Mouse (Mus musculus) erythroblast, embryonic 14.5 days (primary cell): Measurements from ENCODE around the gene Dlgap4.

Experiments used
- GATA1 ChIP-seq: IDR thresholded peaks from 2 replicates; pipeline ENCODE4 v1.6.1; 2012; ENCODE audit warnings: low read length, inconsistent platforms, mixed read lengths
- TAL1 ChIP-seq: IDR thresholded peaks from 3 replicates; pipeline ENCODE4 v1.6.1; 2012; ENCODE audit warnings: low read length, inconsistent platforms, mixed read lengths

DNA sequence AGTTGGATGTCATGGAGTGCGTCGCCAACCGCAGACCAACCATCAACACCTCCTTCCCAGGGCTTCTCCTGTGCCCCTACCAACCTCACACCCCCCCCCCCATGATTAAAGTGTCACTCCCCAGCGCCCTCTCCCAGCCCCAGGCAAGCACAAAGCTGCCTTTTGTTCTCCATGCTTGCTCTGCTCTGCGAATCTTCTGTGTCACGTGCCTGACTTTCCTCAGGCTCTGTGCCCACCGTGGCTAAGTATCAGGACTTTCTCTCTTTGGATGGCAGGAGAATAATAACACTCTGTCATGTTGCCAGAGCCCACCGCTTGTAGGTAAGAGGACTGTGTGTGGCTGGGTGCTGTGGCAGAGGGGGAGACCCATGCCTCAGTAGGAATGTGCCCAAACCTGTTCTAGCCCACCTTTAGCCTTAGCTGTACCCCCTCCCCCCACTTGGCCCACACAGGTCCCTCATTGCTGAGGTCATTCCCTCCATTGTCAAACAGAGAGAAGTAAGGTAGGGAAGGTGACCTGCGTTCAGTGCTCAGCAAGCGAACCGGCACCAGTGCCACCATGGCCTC lies 79.8 kb downstream of the Dlgap4 start:
- no peak for TF ChIP-seq GATA1
- no peak for TF ChIP-seq TAL1
